Mouse (Mus musculus) stomach, postnatal 0 days (tissue): ENCODE measurements at regions not wholly inside any gene's neighbourhood (a gene's known extent, or its start where the extent isn't known, plus 50 kb on each side); places are given as distances from the start of the nearest gene placed in this dataset.

Experiments
- ATAC-seq: fragments of 200-750 bp; cut with Nextera tagmentation; 2 replicates; pipeline ENCODE4 v1.8.0; 2017; ENCODE audit not compliant: low FRiP score, low TSS enrichment
- DNase-seq: peaks from one replicate; pipeline ENCODE4 v3.0.0-alpha.2; 2016; ENCODE audit warnings: low spot score
- H3K27ac ChIP-seq: fragments of 300-500 bp; sonication (generic); replicated peaks from 2 replicates; pipeline ENCODE4 v1.5.1; 2014; ENCODE audit warnings: mild to moderate bottlenecking, control low read depth
- H3K27me3 ChIP-seq: fragments of 300-500 bp; sonication (generic); 2 replicates; pipeline ENCODE4 v1.6.1; 2014; ENCODE audit warnings: low read length; ENCODE audit not compliant: control insufficient read depth, insufficient read depth
- H3K36me3 ChIP-seq: fragments of 300-500 bp; sonication (generic); 2 replicates; pipeline ENCODE4 v1.6.1; 2014; ENCODE audit warnings: low read length, mixed read lengths; ENCODE audit not compliant: control insufficient read depth, insufficient read depth
- H3K4me1 ChIP-seq: fragments of 300-500 bp; sonication (generic); replicated peaks from 2 replicates; pipeline ENCODE4 v1.6.1; 2014; ENCODE audit warnings: antibody characterized with exemption; ENCODE audit not compliant: control insufficient read depth, insufficient read depth
- H3K4me2 ChIP-seq: fragments of 300-500 bp; sonication (generic); replicated peaks from 2 replicates; pipeline ENCODE4 v1.6.1; 2014; ENCODE audit warnings: low read depth, mild to moderate bottlenecking, control low read depth, moderate library complexity
- H3K4me3 ChIP-seq: fragments of 300-500 bp; sonication (generic); 2 replicates; pipeline ENCODE4 v1.5.1; 2014; ENCODE audit warnings: low read depth, low read length, control low read depth
- H3K9ac ChIP-seq: fragments of 300-500 bp; sonication (generic); 2 replicates; pipeline ENCODE4 v1.6.1; 2014; ENCODE audit warnings: mild to moderate bottlenecking, low read length, control low read depth, mixed read lengths
- H3K9me3 ChIP-seq: fragments of 300-500 bp; sonication (generic); 2 replicates; pipeline ENCODE4 v1.6.1; 2016; ENCODE audit warnings: low read length; ENCODE audit not compliant: control insufficient read depth
- CTCF ChIP-seq: IDR thresholded peaks from 2 replicates; pipeline ENCODE4 v1.5.1; 2016; ENCODE audit warnings: antibody characterized with exemption, low read depth, mild to moderate bottlenecking, moderate library complexity
- EP300 ChIP-seq: optimal IDR thresholded peaks from 2 replicates; pipeline ENCODE3; 2016; ENCODE audit warnings: antibody characterized with exemption
- WGBS: fragments of 180-500 bp; shearing (Covaris S2); extraction: QIAGEN DNeasy Blood & Tissue Kit; methylation state at CpG from one replicate; pipeline ENCODE4 v1.1.7; 2014; 5-methylcytosine and 5-hydroxymethylcytosine counted together

- Histone ChIP-seq H3K9me3 (no peaks in the 10 kb centered on the region), H3K9ac (no peak overlapping the region), H3K4me1 (no peaks in the 10 kb centered on the region), H3K27me3 (no peaks in the 10 kb centered on the region), H3K36me3 (no peaks in the 10 kb centered on the region), H3K27ac (no peak overlapping the region), H3K4me3 (no peak overlapping the region), H3K4me2 (no peak overlapping the region)
- ATAC-seq = no peak
- DNase-seq = no peak
- TF ChIP-seq CTCF (no peak), EP300 (no peak)
- 71% methylated on average over 1 of the region's 1 CpGs for WGBS
These were observed 95.0 kb upstream of the Stc2 start for GRCm38 (mm10) chr11:31464844-31465243.

- ATAC-seq (no peak), DNase-seq (peak; percentile 1)
- Histone ChIP-seq H3K4me2 (no peak overlapping the region), H3K9ac (no peak overlapping the region), H3K36me3 (no peaks in the 10 kb centered on the region), H3K9me3 (no peaks in the 10 kb centered on the region), H3K27me3 (no peaks in the 10 kb centered on the region), H3K27ac (no peak overlapping the region), H3K4me1 (no peaks in the 10 kb centered on the region), H3K4me3 (no peak overlapping the region)
- TF ChIP-seq CTCF (no peak), EP300 (no peak)
These were observed 92.6 kb upstream of the Stc2 start for GRCm38 (mm10) chr11:31462440-31462839.

- 66% methylated on average over 4 of the region's 4 CpGs for WGBS
- DNase-seq = peak; percentile 48
- no peaks in the 10 kb centered on the region for H3K36me3 ChIP-seq
These were observed 92.0 kb upstream of the Stc2 start for GRCm38 (mm10) chr11:31461824-31462223.

GRCm38 (mm10) chr11:31461348-31461747 lies 91.5 kb upstream of the Stc2 start:
- ATAC-seq = peak; percentile 67; the same call in 1 of the 2 replicates
- H3K4me2 ChIP-seq = no peak overlapping the region
- 57% methylated on average over 3 of the region's 3 CpGs for WGBS

More at GRCm38 (mm10) chr11:31461824-31462223, 92.0 kb upstream of the Stc2 start:
- peak; percentile 96 for ATAC-seq
- H3K9ac ChIP-seq = no peak overlapping the region
- H3K4me3 ChIP-seq = no peak overlapping the region
- H3K27me3 ChIP-seq = no peaks in the 10 kb centered on the region
- H3K4me1 ChIP-seq = no peaks in the 10 kb centered on the region
- no peak overlapping the region for H3K27ac ChIP-seq
- H3K4me2 ChIP-seq = no peak overlapping the region
- TF ChIP-seq EP300 (no peak), CTCF (no peak)
- no peaks in the 10 kb centered on the region for H3K9me3 ChIP-seq

GRCm38 (mm10) chr11:31427374-31427773 lies 57.5 kb upstream of the Stc2 start:
- H3K4me2 ChIP-seq = no peak overlapping the region
- no peak overlapping the region for H3K9ac ChIP-seq
- no peaks in the 10 kb centered on the region for H3K9me3 ChIP-seq
- no peaks in the 10 kb centered on the region for H3K36me3 ChIP-seq
- no peak for DNase-seq
- H3K27ac ChIP-seq = no peak overlapping the region
- WGBS = 52% methylated on average over 2 of the region's 2 CpGs
- H3K4me1 ChIP-seq = no peaks in the 10 kb centered on the region
- TF ChIP-seq CTCF (no peak), EP300 (no peak)
- no peak overlapping the region for H3K4me3 ChIP-seq
- no peak for ATAC-seq
- no peaks in the 10 kb centered on the region for H3K27me3 ChIP-seq

More at GRCm38 (mm10) chr11:31461348-31461747, 91.5 kb upstream of the Stc2 start:
- H3K4me1 ChIP-seq = no peaks in the 10 kb centered on the region
- no peak overlapping the region for H3K9ac ChIP-seq
- peak; percentile 21 for DNase-seq
- H3K36me3 ChIP-seq = no peaks in the 10 kb centered on the region
- H3K4me3 ChIP-seq = no peak overlapping the region
- no peaks in the 10 kb centered on the region for H3K9me3 ChIP-seq
- H3K27me3 ChIP-seq = no peaks in the 10 kb centered on the region
- no peak overlapping the region for H3K27ac ChIP-seq
- peak; percentile 32 for TF ChIP-seq CTCF
- no peak for TF ChIP-seq EP300
